Mouse (Mus musculus) gastrocnemius, adult 18-20 months (tissue): ENCODE measurements around the gene Apool. TPM values are rescaled to one million over a fixed set of nuclear protein-coding genes. Genes with fewer than 3 reads are reported as not detected.
A peak's percentile ranks its signal among the peaks of the same experiment; 100 is the strongest.

ENCODE experiments used
- DNase-seq: peaks from one replicate; pipeline ENCODE4 v3.0.0; 2021; ENCODE audit warnings: low spot score
- long read RNA-seq, 2 experiments: library from polyadenylated mRNA; stranded (forward); transcript quantifications; one replicate each; pipeline ENCODE4 v2.0.0; 2021
- total RNA-seq, 2 experiments: library from RNA; stranded (reverse); gene quantifications; 2 replicates each; pipeline ENCODE4 v1.2.3; 2021

Gene Apool
- total RNA-seq, result 10 to 100 TPM; 40.0 to 41.8 TPM
- long read RNA-seq, experiment 1, transcript Apool-201 (9 exons, 1,359 nt), result major isoform, 33 of 34 reads
- long read RNA-seq, experiment 1, partial matches to known transcripts, result 1 of 34 reads
- long read RNA-seq, experiment 1, other reads (novel, unspliced or antisense), result 0 of 34 reads
- long read RNA-seq, experiment 2, transcript Apool-201 (9 exons, 1,359 nt), result major isoform, 23 of 25 reads
- long read RNA-seq, experiment 2, partial matches to known transcripts, result 1 of 25 reads
- long read RNA-seq, experiment 2, other reads (novel, unspliced or antisense), result 1 of 25 reads

DNA sequence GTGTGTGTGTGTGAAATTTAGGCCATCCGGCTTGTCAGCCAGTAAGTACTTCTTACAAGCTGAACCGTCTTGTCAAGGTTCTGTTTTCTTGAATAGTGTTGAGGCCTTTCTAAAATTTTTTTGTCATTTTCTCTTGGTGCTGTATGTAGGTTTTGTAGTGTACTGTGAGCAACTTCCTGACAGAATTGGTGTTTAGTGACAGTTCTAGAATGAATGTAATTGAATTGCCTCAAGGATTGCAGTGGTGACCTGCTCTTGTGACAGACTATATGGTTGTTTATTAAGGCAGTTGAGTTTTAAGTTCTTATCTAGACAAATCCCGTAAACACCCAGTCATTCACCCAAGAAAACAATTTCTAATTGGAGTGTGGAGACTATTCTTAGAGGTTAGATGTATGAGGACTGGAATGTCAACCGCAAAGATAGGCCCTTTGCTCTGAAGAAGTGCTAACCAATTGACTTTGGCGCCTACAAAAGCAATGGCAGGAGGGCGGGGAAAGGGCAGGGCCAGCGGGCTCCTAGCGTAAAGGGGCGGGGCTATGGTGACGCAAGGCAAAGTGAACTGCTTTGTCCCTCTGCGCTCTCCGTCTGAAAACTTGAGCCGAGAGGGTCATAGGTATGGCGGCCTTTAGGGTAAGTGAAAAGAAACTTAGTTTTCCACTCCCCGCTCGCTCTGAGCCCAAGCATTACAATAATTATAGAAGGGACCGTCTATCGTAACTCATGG, at the start of gene Apool:
Apool (plus strand) TSS at position 531 of the 727 bp plus-strand sequence.
- DNase-seq, result peak; percentile 91

GRCm38 (mm10) chrX:112273550-112273949, 37.6 kb upstream of the Apool start:
- no peak for DNase-seq

- no peak for DNase-seq
Observed at GRCm38 (mm10) chrX:112311531-112311887, 375 bp downstream of the Apool start.

DNA sequence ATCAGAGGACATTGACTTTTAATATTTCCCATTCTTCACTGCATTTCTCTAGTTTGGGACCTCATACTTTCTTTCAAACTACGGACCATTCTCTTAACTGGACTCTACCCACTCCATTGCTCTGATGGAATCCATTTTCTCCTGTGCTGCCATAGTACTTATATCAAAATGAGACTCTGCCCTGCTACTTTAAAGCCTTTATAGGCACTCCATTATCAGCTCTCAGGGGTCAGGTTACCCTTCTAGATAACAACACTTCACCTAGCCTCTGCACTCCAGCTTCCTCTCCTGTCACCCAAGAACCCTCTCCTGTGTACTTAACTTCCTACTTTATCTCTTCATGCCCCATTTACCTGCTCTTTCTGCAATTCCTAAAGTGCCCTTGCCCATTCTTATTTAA, 960 bp downstream of the Apool start:
- DNase-seq, result no peak

- no peak for DNase-seq
Observed at GRCm38 (mm10) chrX:112320273-112320672, 9.1 kb downstream of the Apool start.

DNA sequence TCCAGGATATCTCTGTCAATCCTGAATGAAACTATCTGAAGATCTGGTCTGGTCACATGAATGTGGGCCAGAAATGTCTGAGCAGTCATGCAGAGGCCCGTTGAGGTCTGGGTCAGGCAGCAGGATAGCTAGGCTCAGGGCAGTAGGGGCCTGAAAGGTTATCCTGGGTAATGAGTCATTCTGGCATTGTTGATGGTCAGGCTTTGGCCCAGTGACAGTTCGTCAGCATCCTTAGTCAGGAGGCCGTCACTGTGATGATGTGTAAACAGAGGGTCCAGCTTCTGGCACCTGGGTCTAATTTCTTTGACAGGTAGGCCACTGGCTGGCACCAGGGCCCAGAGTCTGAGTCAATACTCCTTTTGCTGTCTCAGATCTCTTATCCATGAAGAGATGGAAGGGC, 28.4 kb downstream of the Apool start:
- DNase-seq, result no peak

GRCm38 (mm10) chrX:112347467-112348394, 36.6 kb downstream of the Apool start:
- no peak for DNase-seq

- DNase-seq, result peak; percentile 20
Observed at GRCm38 (mm10) chrX:112348395-112348791, 37.3 kb downstream of the Apool start.

- no peak for DNase-seq
Observed at GRCm38 (mm10) chrX:112368426-112368825, 57.3 kb downstream of the Apool start.

DNA sequence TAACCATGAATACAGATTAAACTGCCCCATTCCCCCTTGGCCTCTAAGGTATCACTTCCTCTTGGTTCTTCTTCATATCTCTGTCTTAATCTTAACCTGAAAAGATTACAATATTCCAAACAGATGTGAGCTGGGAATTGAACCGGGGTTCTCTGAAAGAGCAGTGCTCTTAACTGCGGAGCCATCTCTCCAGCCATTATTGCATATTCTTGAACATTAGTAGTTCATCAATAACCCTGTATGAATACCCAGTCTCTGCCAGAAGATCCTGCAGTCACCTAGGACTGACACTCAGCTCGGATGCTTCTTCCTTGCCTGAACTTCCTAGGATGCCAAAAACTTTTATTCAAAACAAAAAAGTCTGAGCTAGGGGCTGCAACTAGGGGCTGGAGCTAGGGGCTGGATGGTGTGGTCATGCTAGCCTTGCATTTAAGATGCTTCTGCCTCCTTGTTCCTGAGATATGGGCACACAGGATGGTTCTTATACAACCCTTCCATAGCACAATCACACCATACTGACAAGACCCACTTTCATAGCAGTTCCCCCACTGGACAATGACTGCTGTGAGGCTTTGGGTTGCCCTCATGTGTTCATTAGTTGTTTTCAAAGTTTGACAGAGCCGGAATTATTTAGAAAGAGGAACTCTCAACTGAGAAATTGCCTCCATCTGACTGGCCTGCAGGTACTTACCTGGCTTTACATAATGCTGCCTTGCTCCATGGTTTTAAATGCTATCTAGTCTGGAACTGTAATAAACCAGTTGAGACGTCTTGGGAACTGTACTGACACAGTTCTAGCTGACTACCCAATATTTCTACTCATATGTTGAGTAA, 59.7 kb downstream of the Apool start:
- DNase-seq, result peak; percentile 21

- no peak for DNase-seq
Observed at GRCm38 (mm10) chrX:112406679-112407078, 95.5 kb downstream of the Apool start, which contains the start of gene Satl1. Gene Satl1 (minus strand): TSS chrX:112406779.

GRCm38 (mm10) chrX:112412309-112412708, 101.2 kb downstream of the Apool start:
- DNase-seq, result no peak

Other genes starting within 250 kb of the Apool start
- gene 4933403O08Rik, start 72.3 kb upstream of the Apool start, total RNA-seq, result not detected
- not detected for gene Satl1, start 95.4 kb downstream of the Apool start, total RNA-seq
- not detected for gene 2010106E10Rik, start 183.9 kb downstream of the Apool start, total RNA-seq